Mouse (Mus musculus): Measurements from ENCODE around the gene Grin2b. TPM values are rescaled to one million over a fixed set of nuclear protein-coding genes. Genes with fewer than 3 reads are reported as not detected.

The Grin2b gene
- polyA plus RNA-seq, 1 experiment from 2014 or later, result 1.2 TPM

DNA sequence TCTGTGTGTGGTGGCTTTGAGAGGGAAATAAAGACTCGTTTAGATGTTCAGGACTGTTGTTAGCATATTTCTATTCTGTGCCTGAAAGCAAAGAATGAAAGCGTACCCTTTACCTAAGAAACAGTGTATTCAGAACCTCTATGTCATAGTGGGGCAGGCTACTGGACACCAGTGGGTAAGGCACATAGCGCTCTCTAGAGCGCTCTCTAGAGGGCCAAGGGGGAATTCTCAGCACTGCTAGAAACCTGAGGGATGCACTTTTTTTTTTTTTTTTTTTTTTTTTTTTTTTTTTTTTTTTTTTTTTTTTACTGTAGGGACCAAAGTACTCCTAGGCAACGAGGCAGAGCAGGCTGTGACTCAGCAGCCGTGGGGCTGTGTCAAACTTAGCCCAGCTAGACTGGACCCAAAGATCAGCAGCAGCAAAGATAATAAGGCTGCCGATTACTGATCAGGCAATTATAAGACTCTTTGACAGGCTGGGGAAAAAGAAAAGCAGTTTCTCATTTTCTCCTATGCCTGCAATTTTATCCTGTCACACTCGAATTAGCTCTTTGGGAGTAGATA lies 297.1 kb downstream of the Grin2b start:
- no peak overlapping the region for H3K4me3 ChIP-seq (ENCODE audit: low read depth, low read length)
- 73% methylated on average over 8 of the region's 8 CpGs for WGBS

DNA sequence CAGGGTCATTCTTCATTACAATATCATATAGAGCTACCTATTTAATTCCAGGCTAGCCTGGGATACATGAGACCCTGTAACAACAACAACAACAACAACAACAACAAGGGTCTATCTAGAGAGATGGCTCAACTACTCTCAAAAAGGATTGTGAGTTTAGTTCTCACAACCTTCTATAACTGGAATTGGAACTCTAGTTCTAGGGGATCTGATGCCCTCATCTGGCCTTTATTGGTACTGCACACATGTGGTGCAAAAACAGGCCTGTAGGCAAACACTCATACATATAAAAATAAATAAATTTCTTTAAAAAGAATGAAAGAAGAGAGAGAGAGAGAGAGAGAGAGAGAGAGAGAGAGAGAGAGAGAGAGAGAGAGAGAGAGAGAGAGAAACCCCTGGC lies 298.7 kb downstream of the Grin2b start:
- Histone ChIP-seq H3K36me3 (ENCODE audit: control insufficient read depth, insufficient read depth, low read length) (no peaks in the 10 kb centered on the region), H3K27ac (ENCODE audit: low read depth, low read length) (no peak overlapping the region), H3K4me3 (ENCODE audit: low read depth, low read length) (no peak overlapping the region), H3K27me3 (ENCODE audit: control insufficient read depth, insufficient read depth, low read length) (no peaks in the 10 kb centered on the region), H3K9me3 (ENCODE audit: control insufficient read depth, low read length) (no peaks in the 10 kb centered on the region), H3K4me1 (ENCODE audit: control insufficient read depth, insufficient read depth, low read length) (no peaks in the 10 kb centered on the region), H3K4me2 (no peak overlapping the region), H3K9ac (ENCODE audit: low read length) (no peak overlapping the region)
- no peak for ATAC-seq (ENCODE audit: low FRiP score)
- peak; percentile 51 for DNase-seq (ENCODE audit: low spot score, missing footprints)

More for the DNA sequence above, 297.1 kb downstream of the Grin2b start:
- DNase-seq (ENCODE audit: low spot score, missing footprints), result peak; percentile 78
- H3K4me2 ChIP-seq, result no peak overlapping the region
- no peak for ATAC-seq (ENCODE audit: low FRiP score)
- no peak overlapping the region for H3K27ac ChIP-seq (ENCODE audit: low read depth, low read length)
- no peak overlapping the region for H3K9ac ChIP-seq (ENCODE audit: low read length)
- H3K36me3 ChIP-seq (ENCODE audit: control insufficient read depth, insufficient read depth, low read length), result no peaks in the 10 kb centered on the region
- H3K4me1 ChIP-seq (ENCODE audit: control insufficient read depth, insufficient read depth, low read length), result no peaks in the 10 kb centered on the region
- H3K9me3 ChIP-seq (ENCODE audit: control insufficient read depth, low read length), result no peaks in the 10 kb centered on the region
- no peaks in the 10 kb centered on the region for H3K27me3 ChIP-seq (ENCODE audit: control insufficient read depth, insufficient read depth, low read length)

DNA sequence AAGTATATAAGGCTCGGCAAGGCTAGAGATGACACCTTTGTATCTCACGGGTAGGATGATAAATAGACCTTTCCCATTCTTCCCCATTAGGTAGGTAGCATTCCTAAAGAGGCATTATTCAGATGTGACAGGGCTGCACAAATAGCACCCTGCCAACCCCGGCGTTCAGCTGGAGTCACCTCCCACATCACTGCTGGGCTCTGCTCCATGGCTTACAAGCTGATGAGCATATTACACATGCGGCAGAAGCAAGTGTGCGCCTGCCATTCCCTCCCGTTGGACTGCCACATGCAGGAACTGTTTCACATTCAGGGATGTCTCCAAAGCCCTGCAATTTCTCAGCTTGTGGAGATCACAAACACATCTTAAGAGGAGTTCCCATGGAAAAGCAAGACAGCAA lies 307.5 kb downstream of the Grin2b start:
- H3K9ac ChIP-seq (ENCODE audit: low read length), result no peak overlapping the region
- ATAC-seq (ENCODE audit: low FRiP score) (no peak), DNase-seq (ENCODE audit: low spot score, missing footprints) (no peak)
- no peaks in the 10 kb centered on the region for H3K9me3 ChIP-seq (ENCODE audit: control insufficient read depth, low read length)
- no peak overlapping the region for H3K4me2 ChIP-seq
- H3K4me1 ChIP-seq (ENCODE audit: control insufficient read depth, insufficient read depth, low read length), result no peaks in the 10 kb centered on the region
- H3K36me3 ChIP-seq (ENCODE audit: control insufficient read depth, insufficient read depth, low read length), result no peaks in the 10 kb centered on the region
- H3K4me3 ChIP-seq (ENCODE audit: low read depth, low read length), result no peak overlapping the region
- H3K27me3 ChIP-seq (ENCODE audit: control insufficient read depth, insufficient read depth, low read length), result no peaks in the 10 kb centered on the region
- WGBS, result 87% methylated on average over 7 of the region's 7 CpGs
- no peak overlapping the region for H3K27ac ChIP-seq (ENCODE audit: low read depth, low read length)

DNA sequence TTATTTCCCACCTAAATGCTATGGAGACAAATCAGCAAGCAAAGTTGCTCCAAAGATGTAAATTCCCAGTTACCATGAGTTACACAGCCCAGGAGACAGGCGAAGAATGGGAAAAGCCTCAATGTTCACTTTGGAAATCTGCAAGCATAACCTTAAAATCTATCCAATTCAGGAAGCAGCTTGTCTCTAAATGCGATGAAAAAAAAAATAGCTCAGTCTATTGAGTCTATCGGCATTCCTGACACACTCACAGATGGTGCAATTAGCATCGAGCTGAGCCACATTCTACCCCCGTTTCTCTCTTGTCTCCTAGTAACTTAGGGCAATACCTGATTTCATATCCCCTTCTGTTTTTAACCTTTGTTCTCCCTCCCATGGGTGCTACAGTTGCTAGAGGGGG lies 309.3 kb downstream of the Grin2b start:
- no peak overlapping the region for H3K27ac ChIP-seq (ENCODE audit: low read depth, low read length)
- no peak for DNase-seq (ENCODE audit: low spot score, missing footprints)
- H3K4me3 ChIP-seq (ENCODE audit: low read depth, low read length), result no peak overlapping the region
- WGBS, result 82% methylated on average over 5 of the region's 5 CpGs
- no peaks in the 10 kb centered on the region for H3K4me1 ChIP-seq (ENCODE audit: control insufficient read depth, insufficient read depth, low read length)
- ATAC-seq (ENCODE audit: low FRiP score), result no peak
- no peaks in the 10 kb centered on the region for H3K27me3 ChIP-seq (ENCODE audit: control insufficient read depth, insufficient read depth, low read length)
- no peaks in the 10 kb centered on the region for H3K9me3 ChIP-seq (ENCODE audit: control insufficient read depth, low read length)
- H3K36me3 ChIP-seq (ENCODE audit: control insufficient read depth, insufficient read depth, low read length), result no peaks in the 10 kb centered on the region
- H3K9ac ChIP-seq (ENCODE audit: low read length), result no peak overlapping the region
- no peak overlapping the region for H3K4me2 ChIP-seq

- H3K4me2 ChIP-seq, result no peak overlapping the region
- WGBS, result 59% methylated on average over 8 of the region's 8 CpGs
- H3K27ac ChIP-seq (ENCODE audit: low read depth, low read length), result no peak overlapping the region
- no peaks in the 10 kb centered on the region for H3K36me3 ChIP-seq (ENCODE audit: control insufficient read depth, insufficient read depth, low read length)
- no peak overlapping the region for H3K9ac ChIP-seq (ENCODE audit: low read length)
- no peaks in the 10 kb centered on the region for H3K9me3 ChIP-seq (ENCODE audit: control insufficient read depth, low read length)
- ATAC-seq (ENCODE audit: low FRiP score) (no peak), DNase-seq (ENCODE audit: low spot score, missing footprints) (no peak)
- no peak overlapping the region for H3K4me3 ChIP-seq (ENCODE audit: low read depth, low read length)
- no peaks in the 10 kb centered on the region for H3K27me3 ChIP-seq (ENCODE audit: control insufficient read depth, insufficient read depth, low read length)
- no peaks in the 10 kb centered on the region for H3K4me1 ChIP-seq (ENCODE audit: control insufficient read depth, insufficient read depth, low read length)
Observed at GRCm38 (mm10) chr6:135859502-135859901, 313.8 kb downstream of the Grin2b start.

- ATAC-seq (ENCODE audit: low FRiP score) (no peak), DNase-seq (ENCODE audit: low spot score, missing footprints) (no peak)
- H3K9me3 ChIP-seq (ENCODE audit: control insufficient read depth, low read length), result no peaks in the 10 kb centered on the region
- H3K27ac ChIP-seq (ENCODE audit: low read depth, low read length), result no peak overlapping the region
- H3K27me3 ChIP-seq (ENCODE audit: control insufficient read depth, insufficient read depth, low read length), result no peaks in the 10 kb centered on the region
- H3K9ac ChIP-seq (ENCODE audit: low read length), result no peak overlapping the region
- no peaks in the 10 kb centered on the region for H3K4me1 ChIP-seq (ENCODE audit: control insufficient read depth, insufficient read depth, low read length)
- H3K36me3 ChIP-seq (ENCODE audit: control insufficient read depth, insufficient read depth, low read length), result no peaks in the 10 kb centered on the region
- 52% methylated on average over 8 of the region's 8 CpGs for WGBS
- H3K4me3 ChIP-seq (ENCODE audit: low read depth, low read length), result no peak overlapping the region
- no peak overlapping the region for H3K4me2 ChIP-seq
Observed at GRCm38 (mm10) chr6:135854173-135854591, 319.1 kb downstream of the Grin2b start.

DNA sequence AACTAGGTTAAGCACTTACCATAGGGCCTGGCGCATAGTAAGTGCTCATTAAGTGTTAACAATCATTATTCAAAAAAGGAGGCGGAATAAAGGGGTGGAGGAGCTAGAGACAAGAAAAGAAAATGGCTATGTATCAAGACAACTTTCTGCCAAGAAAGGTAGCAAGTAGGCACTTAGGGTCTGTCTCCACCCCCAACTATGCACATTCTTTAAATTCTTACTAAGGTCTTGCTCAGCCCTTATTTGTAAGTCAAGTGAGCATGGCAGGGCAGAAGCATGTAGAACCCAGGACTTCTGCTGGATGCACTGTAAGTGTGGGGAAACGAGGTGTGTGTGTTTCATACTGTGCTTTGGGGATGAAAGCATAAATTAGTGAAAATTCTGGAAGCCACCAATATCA lies 329.6 kb downstream of the Grin2b start:
- DNase-seq (ENCODE audit: low spot score, missing footprints) (no peak), ATAC-seq (ENCODE audit: low FRiP score) (no peak)
- Histone ChIP-seq H3K4me2 (no peak overlapping the region), H3K27me3 (ENCODE audit: control insufficient read depth, insufficient read depth, low read length) (no peaks in the 10 kb centered on the region), H3K27ac (ENCODE audit: low read depth, low read length) (no peak overlapping the region), H3K9me3 (ENCODE audit: control insufficient read depth, low read length) (no peaks in the 10 kb centered on the region), H3K36me3 (ENCODE audit: control insufficient read depth, insufficient read depth, low read length) (no peaks in the 10 kb centered on the region), H3K9ac (ENCODE audit: low read length) (no peak overlapping the region), H3K4me3 (ENCODE audit: low read depth, low read length) (no peak overlapping the region), H3K4me1 (ENCODE audit: control insufficient read depth, insufficient read depth, low read length) (no peaks in the 10 kb centered on the region)
- 85% methylated on average over 3 of the region's 3 CpGs for WGBS

DNA sequence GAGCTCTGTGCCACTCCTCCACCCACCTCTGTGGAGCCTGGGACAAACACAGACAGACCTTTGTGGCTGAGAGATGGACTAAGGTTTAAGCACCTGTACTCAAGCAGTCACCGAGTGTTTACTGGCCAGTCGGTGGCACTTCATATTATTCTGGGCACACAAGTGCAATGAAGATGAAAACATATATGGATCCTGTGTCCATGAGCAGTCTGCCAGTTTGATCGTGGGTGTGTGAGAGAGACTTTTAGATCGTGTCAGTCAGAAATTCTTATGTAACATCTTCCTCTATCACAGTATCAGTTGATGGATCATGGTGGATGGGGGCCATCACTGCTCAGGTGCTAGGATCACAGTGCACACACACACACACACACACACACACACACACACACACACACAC lies 337.0 kb downstream of the Grin2b start:
- no peaks in the 10 kb centered on the region for H3K36me3 ChIP-seq (ENCODE audit: control insufficient read depth, insufficient read depth, low read length)
- H3K4me1 ChIP-seq (ENCODE audit: control insufficient read depth, insufficient read depth, low read length), result no peaks in the 10 kb centered on the region
- no peak overlapping the region for H3K27ac ChIP-seq (ENCODE audit: low read depth, low read length)
- no peak overlapping the region for H3K4me3 ChIP-seq (ENCODE audit: low read depth, low read length)
- no peak for DNase-seq (ENCODE audit: low spot score, missing footprints)
- 93% methylated on average over 4 of the region's 4 CpGs for WGBS
- no peak for ATAC-seq (ENCODE audit: low FRiP score)
- H3K9me3 ChIP-seq (ENCODE audit: control insufficient read depth, low read length), result no peaks in the 10 kb centered on the region
- H3K27me3 ChIP-seq (ENCODE audit: control insufficient read depth, insufficient read depth, low read length), result no peaks in the 10 kb centered on the region
- no peak overlapping the region for H3K9ac ChIP-seq (ENCODE audit: low read length)
- no peak overlapping the region for H3K4me2 ChIP-seq

DNA sequence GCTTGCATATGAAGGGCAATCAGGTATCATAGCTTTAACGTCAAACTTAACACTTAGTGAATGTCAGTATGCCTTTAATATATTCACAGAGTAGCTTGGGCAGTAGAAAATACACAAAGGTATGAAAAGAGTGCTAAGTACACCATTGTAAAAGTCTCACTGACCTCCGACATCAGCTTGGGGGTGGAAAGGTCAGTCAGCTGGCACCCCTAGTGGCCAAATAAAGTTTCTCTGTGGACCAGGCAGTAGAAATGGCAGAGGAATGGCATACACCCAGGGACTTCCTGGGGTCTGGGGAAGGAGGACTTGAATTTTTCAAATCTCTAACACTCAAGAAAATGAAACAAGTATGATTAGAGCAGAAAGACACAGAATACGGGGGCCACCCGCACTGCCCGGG lies 339.8 kb downstream of the Grin2b start:
- no peaks in the 10 kb centered on the region for H3K36me3 ChIP-seq (ENCODE audit: control insufficient read depth, insufficient read depth, low read length)
- no peaks in the 10 kb centered on the region for H3K9me3 ChIP-seq (ENCODE audit: control insufficient read depth, low read length)
- ATAC-seq (ENCODE audit: low FRiP score), result no peak
- no peak for DNase-seq (ENCODE audit: low spot score, missing footprints)
- 68% methylated on average over 5 of the region's 5 CpGs for WGBS
- H3K27ac ChIP-seq (ENCODE audit: low read depth, low read length), result no peak overlapping the region
- no peaks in the 10 kb centered on the region for H3K4me1 ChIP-seq (ENCODE audit: control insufficient read depth, insufficient read depth, low read length)
- no peak overlapping the region for H3K4me2 ChIP-seq
- H3K9ac ChIP-seq (ENCODE audit: low read length), result no peak overlapping the region
- no peak overlapping the region for H3K4me3 ChIP-seq (ENCODE audit: low read depth, low read length)
- H3K27me3 ChIP-seq (ENCODE audit: control insufficient read depth, insufficient read depth, low read length), result no peaks in the 10 kb centered on the region

DNA sequence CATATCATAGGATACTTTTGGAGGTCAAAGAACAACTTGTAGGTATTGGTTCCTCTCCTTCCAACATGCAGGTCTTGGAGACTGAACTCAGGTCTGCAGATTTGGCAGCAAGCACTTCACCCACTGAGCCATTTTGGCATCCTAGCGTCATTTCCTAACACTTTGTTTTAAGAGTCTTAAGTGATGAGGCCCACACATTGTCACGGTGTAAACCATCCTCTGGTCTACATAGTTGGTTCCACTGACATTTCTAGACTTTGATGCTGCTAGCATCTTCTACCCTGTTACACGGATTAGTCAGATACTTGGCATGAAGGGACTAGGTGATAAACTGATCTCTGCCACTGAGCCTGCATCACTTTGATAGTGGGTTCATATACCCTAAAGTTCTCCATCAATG lies 341.3 kb downstream of the Grin2b start:
- Histone ChIP-seq H3K27ac (ENCODE audit: low read depth, low read length) (no peak overlapping the region), H3K9ac (ENCODE audit: low read length) (no peak overlapping the region), H3K4me3 (ENCODE audit: low read depth, low read length) (no peak overlapping the region), H3K4me2 (no peak overlapping the region), H3K27me3 (ENCODE audit: control insufficient read depth, insufficient read depth, low read length) (no peaks in the 10 kb centered on the region), H3K9me3 (ENCODE audit: control insufficient read depth, low read length) (no peaks in the 10 kb centered on the region), H3K36me3 (ENCODE audit: control insufficient read depth, insufficient read depth, low read length) (no peaks in the 10 kb centered on the region), H3K4me1 (ENCODE audit: control insufficient read depth, insufficient read depth, low read length) (no peaks in the 10 kb centered on the region)
- 80% methylated on average over 3 of the region's 3 CpGs for WGBS
- ATAC-seq (ENCODE audit: low FRiP score) (no peak), DNase-seq (ENCODE audit: low spot score, missing footprints) (no peak)

All from midbrain, embryonic 11.5 days (tissue).